Mouse (Mus musculus): ENCODE measurements around the gene Vps33b.
"Not testable (repeated sequence)": the region's sequence is repeated elsewhere in the genome, so short reads cannot be mapped to it uniquely, and the experiment has no call there.

Gene Vps33b

GRCm38 (mm10) chr7:80319846-80320496 is 50.5 kb downstream of the Vps33b start:
- no peak for DNase-seq (ENCODE audit: low spot score)

- DNase-seq (ENCODE audit: low spot score) = no peak
Measured at GRCm38 (mm10) chr7:80323336-80323735, 53.9 kb downstream of the Vps33b start.

GRCm38 (mm10) chr7:80324043-80324815 is 54.8 kb downstream of the Vps33b start, which contains the start of gene Rccd1:
Gene Rccd1, minus strand, starts transcription at chr7:80324454.
- peak; percentile 95 for DNase-seq (ENCODE audit: low spot score)

GRCm38 (mm10) chr7:80324816-80325119 is 55.3 kb downstream of the Vps33b start:
- not testable (repeated sequence) for DNase-seq (ENCODE audit: low spot score)

- DNase-seq (ENCODE audit: low spot score) = no peak
Measured at GRCm38 (mm10) chr7:80325292-80325868, 55.9 kb downstream of the Vps33b start.

GRCm38 (mm10) chr7:80326076-80326475 is 56.6 kb downstream of the Vps33b start:
- DNase-seq (ENCODE audit: low spot score) = no peak

GRCm38 (mm10) chr7:80330278-80330677 is 60.8 kb downstream of the Vps33b start:
- no peak for DNase-seq (ENCODE audit: low spot score)

GRCm38 (mm10) chr7:80331433-80331832 is 62.0 kb downstream of the Vps33b start:
- no peak for DNase-seq (ENCODE audit: low spot score)

- no peak for DNase-seq (ENCODE audit: low spot score)
Measured at GRCm38 (mm10) chr7:80334848-80335247, 65.4 kb downstream of the Vps33b start.

- no peak for DNase-seq (ENCODE audit: low spot score)
Measured at GRCm38 (mm10) chr7:80336932-80337331, 67.5 kb downstream of the Vps33b start.

GRCm38 (mm10) chr7:80339371-80339770 is 69.9 kb downstream of the Vps33b start:
- no peak for DNase-seq (ENCODE audit: low spot score)

- peak; percentile 99 for DNase-seq (ENCODE audit: low spot score)
Measured at GRCm38 (mm10) chr7:80339793-80340628, 70.6 kb downstream of the Vps33b start.

- DNase-seq (ENCODE audit: low spot score) = peak; percentile 78
Measured at GRCm38 (mm10) chr7:80340793-80341192, 71.3 kb downstream of the Vps33b start, which contains the start of gene Unc45a. Gene Unc45a, minus strand, starts transcription at chr7:80341005.

All from layer of hippocampus, adult 11-12 months (tissue).